Mouse (Mus musculus): ENCODE results near the gene Tmprss12.
"Not testable (repeated sequence)": the region's sequence is repeated elsewhere in the genome, so short reads cannot be mapped to it uniquely, and the experiment has no call there.

Gene Tmprss12

DNA sequence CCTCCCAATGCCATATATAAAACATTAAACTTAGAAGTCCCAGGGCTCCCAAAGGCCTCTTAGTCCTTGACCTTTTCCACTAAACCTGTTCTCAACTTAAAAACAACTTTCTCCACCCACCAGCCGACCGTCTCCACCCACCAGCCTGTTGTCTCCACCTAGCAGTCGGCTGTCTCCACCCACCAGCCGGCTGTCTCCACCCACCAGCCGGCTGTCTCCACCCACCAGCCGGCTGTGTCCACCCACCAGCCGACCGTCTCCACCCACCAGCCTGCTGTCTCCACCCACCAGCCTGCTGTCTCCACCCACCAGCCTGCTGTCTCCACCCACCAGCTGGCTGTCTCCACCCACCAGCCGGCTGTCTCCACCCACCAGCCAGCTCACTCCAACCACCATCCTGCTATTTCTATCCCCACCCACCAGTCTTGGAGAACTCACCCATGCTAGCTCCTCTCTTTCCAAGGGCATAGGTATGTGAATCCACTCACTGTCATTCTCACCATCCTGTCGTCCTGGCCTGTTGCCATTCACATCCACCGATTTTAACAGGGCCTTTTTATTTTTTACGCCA is 43.5 kb downstream of the Tmprss12 start:
- in situ Hi-C loops (cut with MboI): no loop called here

DNA sequence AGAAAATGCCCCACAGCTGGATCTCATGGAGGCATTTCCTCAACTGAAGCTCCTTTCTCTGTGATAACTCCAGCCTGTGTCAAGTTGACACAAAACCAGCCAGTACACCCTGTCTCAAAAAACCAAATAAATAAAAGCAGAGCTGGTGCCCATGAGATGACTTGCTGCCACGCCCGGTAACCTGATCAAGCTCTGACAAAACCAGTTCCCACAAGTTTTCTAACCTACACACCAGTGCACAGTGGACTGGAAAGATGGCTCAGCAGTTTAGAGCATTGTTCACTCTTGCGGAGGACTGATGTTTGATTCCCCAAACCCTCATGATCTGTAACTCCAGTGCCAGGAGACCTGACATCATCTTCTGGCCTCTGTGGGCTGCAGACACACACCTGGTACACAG is 44.6 kb downstream of the Tmprss12 start:
- in situ Hi-C loops (cut with MboI): no loop called here

DNA sequence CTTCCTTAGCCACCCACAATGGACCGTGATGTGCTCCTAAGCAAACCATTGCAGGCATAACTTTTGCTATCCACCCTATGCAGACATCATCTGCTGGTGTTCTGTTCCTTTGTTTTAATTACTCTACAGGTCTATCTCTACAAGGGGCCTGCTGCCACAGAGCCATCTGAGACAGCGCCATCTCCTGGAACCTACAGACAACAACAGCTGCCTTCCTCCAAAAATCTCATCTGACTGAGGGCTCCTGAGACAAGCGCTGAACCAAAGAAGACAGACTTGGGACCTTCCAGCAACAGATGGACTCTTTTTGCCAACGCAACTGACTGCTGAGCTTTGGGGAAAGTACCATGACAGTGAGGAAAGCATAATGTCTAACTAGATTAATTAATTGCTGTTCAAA is 47.5 kb downstream of the Tmprss12 start:
- in situ Hi-C loops (cut with MboI): not testable (repeated sequence)

DNA sequence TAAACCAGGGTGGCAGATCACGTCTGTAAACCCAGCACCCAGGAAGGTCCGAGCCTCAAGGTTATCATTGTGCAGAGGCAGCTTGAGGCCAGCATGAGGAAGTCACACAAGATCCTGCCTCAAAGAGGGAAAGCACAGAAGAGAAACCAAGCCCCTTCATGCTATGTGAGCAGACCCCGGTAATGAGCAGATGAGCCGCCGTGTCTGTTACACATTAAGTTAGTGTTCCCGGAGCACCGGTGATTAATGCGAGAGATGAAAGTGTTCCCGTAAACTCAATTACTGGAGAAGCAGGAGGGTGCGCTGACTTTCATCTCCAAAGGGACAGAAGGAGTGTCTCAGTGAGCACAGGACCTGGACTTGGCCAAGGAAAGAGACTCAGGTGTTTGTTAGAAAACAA is 48.7 kb downstream of the Tmprss12 start:
- in situ Hi-C loops (cut with MboI): not testable (repeated sequence)

DNA sequence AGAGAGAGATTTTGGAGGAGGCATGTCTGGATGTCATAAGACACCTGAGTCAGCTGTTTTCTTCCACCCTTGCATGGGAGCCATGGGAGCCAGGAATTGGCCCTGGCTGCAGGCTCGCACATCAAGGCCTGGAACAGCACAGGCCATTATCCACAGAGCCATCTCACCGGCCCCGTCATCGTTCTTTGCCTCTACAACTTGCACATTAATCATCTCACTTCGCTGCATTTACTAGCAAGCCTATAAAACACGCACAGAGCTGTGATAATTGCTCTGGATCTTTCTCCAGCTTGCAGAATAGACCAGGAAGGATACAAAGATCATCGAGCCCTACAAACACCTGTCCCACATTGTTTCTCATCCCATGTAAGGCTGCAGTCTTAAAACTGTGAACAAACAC is 50.1 kb downstream of the Tmprss12 start:
- in situ Hi-C loops (cut with MboI): no loop called here

DNA sequence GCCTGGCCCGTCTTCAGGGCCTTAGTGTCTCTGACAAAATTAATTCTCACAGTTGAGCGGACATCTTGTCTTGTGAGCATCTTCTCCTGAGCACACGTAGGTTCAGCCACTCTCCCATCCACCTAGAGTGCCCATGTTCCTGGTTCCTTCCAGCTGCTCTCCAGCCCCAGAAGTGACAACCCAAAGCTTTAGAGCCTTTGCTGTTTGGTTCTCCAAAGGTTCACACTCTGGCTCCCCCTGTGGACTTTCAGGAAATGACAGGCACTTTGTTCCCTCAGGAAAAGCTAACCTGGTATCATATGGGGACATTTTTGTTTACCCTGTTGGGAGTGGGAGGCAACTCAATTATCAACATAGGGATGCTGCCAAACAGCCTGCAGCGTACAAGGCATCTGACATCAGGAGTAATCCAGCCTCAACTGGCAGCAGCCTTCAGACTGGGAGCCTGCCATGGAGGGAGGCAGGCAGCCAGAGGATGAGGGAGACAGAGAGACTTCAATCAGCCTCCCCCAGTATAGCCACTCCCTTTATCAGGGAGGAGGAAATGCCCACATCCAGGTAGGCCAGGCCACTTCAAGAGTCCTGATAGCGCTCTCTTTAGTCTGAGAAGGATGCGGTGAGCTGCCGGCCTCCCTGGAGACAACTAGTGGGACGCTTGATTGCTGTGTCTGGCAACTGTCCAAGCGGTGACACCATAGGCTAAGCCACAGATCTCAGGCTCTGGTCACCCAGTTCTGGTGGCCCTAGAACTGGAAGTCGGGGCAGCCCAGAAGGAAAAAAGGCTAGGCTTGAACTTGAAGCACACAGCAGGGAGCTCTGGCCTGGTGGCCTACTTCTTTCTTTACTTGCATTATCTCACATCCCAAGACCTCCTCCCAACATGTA is 51.7 kb downstream of the Tmprss12 start:
- in situ Hi-C loops (cut with MboI): not testable (repeated sequence)

DNA sequence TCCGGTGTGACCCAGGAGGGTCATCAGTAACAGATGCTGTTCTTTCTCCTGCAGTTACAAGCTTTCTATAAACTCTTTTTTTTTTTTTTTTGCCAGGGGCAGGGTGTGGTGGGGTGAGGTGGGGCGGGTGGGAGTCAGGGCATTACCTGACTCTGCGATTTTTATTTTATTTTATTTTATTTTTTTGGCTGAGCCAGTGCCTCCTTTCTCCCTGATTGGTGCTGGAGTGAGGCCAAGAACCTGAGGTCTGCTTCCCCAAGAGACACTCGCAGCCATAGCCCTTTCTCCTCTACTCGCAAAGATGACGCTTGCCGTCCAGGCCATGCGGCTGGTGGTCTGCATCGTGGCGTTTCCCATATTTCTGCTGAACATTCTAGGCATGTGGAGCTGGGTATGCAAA is 54.0 kb downstream of the Tmprss12 start, which contains the start of gene Mettl7a3:
Mettl7a3 (plus strand) TSS at position 301 of the 400 bp plus-strand sequence.
- in situ Hi-C loops (cut with MboI): no loop called here

DNA sequence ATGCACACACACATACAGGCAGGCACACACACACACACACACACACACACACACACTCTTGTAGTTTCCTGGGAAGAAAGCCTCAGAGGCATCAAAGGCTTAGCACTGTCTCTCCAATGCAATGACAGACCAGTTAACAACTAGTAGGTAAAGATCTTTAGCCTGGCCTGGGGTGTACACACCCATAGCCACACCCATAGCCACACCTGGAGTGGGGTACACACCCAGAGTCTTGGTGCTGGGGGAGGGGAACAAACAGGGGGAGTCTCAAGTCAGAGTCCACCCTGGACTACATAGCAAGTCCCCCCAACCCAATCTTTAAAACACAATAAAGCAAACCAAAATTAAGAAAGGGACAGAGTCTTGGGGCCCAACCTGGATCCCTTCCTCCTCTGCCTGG is 56.7 kb downstream of the Tmprss12 start:
- in situ Hi-C loops (cut with MboI): not testable (repeated sequence)

DNA sequence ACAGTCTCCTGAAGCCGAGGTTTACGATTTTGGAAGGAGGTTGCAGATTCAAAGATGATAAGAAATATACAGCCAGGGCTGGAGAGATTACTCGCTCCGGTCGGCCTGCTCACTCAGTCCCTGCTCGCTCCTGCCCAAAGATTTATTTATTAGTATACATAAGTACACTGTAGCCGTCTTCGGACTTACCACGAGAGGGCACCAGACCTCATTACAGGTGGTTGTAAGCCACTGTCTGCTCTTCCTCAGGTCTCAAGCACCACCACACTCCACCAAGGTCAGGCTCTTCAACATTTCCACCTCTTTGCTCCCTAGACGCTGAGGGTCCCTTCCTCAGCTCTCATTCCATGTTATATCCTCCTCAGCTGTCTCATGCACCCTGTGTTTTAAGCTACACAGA is 57.2 kb downstream of the Tmprss12 start:
- in situ Hi-C loops (cut with MboI): not testable (repeated sequence)

DNA sequence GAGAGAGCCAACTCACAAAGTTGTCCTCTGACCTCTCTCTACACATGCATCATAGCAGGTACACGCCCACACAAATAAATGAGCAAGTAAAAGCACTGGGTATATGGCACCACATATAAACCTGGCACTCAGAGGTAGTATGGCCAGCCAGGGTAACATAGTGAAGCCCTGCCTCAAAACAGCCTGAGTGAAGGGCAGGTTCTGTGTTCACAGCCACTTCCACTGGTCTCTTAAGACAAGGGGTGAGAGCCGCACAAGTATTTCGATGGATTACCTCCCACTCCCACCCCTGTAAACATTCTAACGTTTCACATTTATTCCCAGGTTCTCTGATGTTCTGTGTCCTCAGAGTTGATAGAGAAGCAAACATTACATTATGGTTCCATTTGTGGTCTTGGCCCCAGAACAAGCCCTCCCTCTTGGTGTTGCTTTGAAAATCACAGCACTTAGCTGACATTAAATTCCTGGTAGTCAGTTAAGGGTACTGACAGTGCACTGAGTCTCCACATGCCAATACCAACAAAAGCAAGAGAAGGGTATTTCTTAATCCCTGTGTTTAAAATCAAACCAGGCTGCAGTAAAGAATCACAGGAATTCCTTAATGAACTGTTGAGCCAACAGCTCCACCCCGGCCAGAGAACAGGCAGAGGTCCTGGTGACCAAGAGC is 60.8 kb downstream of the Tmprss12 start:
- in situ Hi-C loops (cut with MboI): not testable (repeated sequence)
